Mouse (Mus musculus): ENCODE results near the gene Serinc3.
"Not testable (repeated sequence)": the region's sequence is repeated elsewhere in the genome, so short reads cannot be mapped to it uniquely, and the experiment has no call there.

Gene Serinc3

DNA sequence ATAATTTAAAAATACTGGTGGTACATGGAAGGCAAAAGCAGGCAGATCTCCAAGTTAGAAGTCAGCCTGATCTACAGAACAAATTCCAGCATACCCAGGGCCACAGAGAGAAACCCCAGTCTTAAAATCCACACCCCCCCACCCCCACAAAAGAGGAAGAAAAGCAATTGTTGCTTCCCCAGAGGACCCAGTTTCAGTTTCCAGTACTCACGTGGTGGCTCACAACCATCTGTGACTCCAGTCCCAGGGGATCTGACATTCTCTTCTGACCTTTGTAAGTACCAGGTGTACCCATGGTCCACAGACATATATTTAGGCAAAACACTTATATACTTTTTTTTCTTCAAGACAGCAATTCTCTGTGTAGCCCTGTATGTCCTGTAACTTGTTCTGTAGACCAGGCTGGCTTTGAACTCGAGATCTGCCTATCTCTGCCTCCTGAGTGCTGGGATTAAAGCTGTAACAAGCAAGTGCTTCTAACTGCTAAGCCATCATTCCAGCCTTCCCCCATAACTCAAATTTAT, 17.8 kb upstream of the Serinc3 start:
- in situ Hi-C loops (cut with MboI, MseI): no loop called here

DNA sequence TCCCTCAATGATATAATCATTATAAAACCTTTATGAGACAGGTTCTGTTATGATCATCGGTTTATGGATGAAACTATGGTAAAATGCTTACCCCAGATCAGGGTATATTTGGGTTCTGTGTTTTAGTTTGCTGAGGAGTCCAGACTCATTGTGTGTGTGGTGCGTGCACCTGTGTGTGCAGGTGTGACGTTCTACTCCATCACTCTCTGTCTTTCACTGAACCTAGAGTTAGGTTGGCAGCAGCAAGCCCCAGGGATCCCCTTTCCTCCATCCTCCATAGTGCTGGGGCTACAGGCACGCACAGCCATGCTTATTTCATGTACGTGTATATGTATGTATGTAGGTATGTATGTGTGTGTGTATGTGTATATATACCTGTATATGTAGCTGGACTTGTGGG, 17.1 kb upstream of the Serinc3 start:
- in situ Hi-C loops (cut with MboI, MseI): no loop called here

DNA sequence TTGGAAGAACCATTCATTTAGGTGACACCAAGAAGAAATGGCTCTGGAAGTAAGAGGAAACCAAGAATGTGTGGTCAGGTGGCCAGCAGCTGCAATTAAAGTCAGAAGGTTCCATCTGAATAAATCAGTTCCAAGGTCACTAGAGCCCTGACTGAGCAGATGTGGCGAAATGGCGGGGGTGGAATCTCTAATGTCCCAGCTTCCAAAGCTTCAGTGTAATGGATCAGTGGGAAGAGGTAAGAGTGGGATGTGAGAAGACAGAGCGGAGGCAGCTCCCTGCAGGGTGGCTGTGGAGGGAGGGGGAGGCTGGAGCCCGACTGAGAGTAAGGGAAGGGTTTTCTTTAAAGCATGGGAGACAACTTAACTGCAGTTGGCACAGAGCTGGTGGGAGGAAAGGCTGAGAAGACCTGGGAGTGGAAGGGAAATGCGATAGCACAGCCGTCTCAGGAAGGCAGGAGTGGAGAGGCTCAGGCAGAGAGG, 16.5 kb upstream of the Serinc3 start:
- in situ Hi-C loops (cut with MboI, MseI): no loop called here

DNA sequence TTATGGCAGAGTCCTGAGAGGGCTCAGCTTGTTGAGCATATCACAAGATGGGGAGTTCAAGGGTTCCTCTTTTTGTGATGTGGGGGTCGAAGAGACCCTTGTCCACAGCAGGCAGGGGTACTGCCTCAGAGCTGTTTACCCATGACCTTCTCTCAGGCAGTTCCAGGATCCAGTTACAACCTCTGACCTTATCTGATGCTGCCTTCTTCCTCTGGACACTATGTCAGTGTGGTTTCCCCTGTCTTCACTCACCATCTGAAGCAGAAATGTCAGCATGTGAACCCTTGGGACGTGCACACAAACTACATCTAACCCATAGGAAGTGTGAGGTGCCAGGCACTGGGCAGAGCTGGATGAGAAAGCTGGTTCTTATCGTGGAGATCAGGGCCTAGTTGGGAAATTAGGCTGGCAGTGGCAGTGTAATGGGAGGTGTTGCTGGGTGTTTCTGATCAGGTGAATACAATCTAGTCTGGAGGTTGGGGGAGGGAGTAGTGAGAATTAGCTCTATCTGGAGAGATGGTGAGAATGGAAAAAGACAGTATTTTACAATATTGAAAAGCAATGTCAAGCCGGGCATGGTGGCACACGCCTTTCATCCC, 15.3 kb upstream of the Serinc3 start:
- in situ Hi-C loops (cut with MboI, MseI): no loop called here

DNA sequence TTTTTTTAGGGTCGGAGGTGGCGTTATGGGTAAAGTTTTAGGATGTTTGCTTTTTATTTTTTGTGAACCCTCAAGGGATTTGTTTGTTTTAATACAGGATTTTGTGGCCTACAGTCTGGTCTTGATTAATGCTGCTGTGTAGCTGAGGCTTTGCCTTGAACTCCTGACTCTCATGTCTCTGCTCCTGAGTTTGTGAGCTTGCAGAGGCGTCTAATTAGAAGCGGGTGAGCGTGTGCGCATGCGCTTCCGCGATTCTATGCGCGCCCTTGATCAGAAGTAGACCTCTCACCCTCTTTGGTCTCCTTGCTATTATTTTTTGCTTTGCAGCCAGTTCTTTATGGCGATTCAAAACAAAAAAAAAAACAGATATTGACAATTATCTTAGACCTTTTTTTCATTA, 14.5 kb upstream of the Serinc3 start:
- in situ Hi-C loops (cut with MboI, MseI): no loop called here

DNA sequence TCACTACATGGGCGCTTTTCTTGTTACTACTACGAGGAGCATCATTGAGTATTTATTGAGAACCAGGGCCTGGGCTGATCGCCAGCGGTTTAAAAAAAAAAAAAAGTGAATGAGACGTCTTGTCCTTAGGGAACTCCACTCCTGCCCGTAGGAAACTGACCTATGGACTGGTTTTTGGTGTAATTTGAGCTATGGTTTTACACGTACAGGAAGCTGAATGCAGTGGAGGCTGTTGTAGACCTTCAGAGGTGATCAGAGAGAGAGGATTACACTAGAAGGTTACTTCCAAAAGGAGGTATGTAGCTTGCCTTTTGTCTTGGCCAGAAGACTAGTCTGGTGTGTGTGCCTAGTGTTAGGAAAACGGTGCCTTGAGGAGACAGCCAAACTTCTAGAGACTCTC, 14.0 kb upstream of the Serinc3 start:
- in situ Hi-C loops (cut with MboI, MseI): no loop called here

DNA sequence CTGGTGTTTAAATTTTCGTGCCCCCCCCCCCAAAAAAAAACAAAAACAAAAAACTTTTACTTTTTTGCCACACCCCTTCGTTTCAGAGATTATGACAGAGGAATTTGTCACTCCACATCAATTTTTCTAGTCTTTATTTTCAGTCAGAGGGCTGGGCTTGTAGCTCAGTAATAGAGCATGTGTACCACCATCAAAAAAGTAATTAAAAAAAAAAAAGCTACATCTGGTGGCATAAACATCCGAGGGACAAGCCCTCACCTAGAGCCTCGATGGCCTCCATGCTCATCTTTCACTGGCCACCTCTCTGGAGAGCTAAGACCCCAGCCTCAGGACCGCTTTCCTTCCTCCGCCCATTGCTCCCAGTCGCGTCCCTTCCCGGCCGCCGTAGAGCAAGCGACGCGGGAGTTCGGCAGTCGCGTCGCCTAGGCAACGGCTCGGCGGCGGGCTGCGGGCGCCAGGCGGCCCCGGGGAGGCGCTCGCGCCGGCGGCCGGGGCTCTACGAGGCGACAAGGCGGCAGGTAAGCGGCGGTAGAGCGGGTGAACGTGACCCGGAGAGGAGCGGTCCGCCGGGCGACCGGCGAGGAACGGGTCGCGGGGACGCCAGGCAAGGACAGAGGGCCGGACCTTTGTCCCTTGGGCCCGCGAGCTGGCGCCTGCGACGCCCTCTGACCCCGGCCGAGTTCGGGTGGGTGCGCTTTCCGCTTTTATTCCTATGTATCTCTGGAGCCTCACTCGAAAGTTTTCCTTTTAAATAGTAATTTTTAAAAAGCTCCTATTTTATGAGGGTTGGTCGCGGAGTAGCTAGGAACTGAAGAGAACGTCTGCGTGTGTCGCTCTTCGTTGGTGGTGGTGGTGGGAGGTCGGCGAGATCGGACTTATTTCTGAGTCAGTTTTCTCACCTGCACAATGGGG, 13.3 kb upstream of the Serinc3 start, which contains the start of gene Pkig:
TSS of gene Pkig (plus strand) at position 412 of the 912 bp plus-strand sequence.
- in situ Hi-C loops (cut with MboI, MseI): no loop called here

DNA sequence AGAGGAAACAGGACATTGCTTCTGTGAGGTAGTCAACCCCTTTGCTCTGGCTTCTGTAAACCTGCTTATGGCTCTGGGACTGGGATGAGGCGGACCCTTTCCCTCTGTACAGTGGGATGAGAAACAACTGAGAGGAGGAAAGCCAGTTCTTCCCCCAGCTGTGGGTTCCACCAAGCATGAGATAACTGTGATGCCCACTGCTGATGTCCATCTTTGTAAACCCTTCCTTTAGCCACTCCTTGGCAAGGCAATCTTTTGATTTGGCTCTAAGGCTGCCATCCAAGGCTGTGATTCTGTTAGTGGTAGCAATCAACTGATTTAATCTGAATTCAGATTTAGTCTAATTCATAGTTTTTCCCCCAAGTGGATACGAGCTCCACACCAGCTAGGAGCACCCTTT, 12.6 kb upstream of the Serinc3 start:
- in situ Hi-C loops (cut with MboI, MseI): no loop called here

DNA sequence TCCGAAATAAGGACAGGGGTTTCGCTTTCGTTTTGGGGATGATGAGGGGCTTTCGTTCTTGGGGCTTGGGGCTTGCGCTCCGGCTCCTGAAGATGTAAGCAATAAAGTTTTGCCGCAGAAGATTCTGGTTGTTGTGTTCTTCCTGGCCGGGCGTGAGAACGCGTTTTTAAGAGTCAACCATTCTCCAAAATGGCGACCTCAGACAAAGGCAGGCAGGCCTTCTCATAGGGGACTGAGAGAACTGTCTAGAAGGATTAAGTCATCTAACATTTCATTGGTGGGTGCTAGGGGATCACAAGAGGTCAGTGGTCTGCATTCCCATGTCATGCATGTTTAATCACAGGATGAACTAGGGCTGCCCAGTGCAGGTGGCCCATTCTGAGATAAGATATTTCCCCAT, 10.8 kb upstream of the Serinc3 start:
- in situ Hi-C loops (cut with MboI, MseI): not testable (repeated sequence)

DNA sequence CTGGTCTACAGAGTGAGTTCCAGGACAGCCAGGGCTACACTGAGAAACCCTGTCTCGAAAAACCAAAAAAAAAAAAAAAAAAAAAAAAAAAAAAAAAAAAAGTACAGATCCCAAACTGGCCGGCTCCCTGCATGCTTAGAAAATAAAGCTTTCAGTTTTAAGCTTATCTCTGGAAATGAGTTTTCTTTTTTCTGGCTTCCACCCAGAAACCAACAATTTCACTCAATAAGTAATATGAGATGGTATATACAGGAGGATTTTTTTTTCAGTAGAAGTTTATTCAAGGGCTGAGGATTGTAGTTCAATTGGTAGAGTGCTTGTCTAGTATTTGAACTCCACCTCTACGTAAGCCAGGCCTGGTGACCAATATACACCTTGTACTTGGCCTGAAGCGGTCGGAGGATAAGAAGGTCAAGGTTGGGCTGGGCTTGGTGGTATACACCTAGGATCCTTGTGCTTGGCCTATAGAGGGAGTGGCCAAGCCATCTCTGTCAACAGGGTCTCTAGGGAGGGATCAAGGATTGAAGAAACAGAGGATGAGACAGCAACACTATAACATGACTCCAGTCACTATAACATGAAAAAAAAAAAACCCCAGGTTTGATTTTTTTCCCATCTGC, 1.6 kb upstream of the Serinc3 start:
- in situ Hi-C loops (cut with MboI, MseI): no loop called here

DNA sequence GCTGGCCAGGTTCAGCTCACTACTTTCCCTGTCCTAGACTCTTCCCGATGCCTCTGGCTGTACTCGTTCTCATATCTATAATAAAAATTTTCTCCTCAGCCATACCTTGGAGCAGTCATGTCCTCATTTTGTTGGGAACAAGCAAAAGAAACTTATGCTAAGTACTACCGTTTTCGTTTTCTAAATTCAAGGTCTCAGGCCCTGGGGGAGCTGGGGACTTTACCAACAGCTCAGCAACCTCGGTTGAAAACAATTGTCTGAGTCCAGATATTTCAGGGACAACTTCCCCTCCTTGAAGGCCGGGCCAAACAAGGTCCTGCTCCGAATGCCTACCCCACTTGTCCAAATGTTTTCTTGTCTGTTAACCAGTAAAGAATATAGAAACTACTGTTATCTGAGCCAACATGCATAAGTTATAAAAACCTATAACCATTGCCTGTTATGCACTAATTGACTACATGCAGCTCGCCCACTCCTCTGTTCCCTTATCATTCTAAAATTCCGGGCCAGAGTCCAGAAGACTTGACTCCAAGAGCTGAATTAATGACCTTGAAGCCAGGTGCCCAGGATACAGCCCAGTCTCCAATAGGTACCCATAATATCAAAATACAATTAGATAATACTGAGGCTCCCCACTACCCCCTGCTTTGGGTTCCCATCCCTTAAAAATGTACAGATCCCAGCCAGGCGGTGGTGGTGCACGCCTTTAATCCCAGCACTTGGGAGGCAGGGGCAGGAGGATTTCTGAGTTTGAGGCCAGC, 949 bp upstream of the Serinc3 start:
- in situ Hi-C loops (cut with MboI, MseI): no loop called here

DNA sequence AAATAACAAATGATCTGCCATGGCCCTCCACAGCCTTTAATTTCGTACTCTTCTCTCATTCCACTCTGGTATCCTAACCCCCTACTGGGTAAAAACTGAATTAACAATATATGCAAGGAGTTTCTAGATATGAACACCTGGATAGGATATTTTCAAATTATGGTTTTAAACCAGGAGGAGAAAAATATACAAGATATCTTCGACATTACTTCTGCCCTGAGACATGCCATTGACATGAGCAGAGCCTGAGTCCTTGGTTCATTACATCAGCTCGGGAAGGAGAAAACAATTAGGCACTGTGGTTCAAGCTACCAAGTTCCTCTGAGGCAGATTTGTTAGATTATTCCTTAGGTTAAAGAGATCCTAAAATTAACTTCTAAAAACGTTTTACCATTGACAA, 884 bp downstream of the Serinc3 start:
- in situ Hi-C loops (cut with MboI, MseI): loop anchor here in 1 of 2 experiments (5.0 kb wide), 1 partner anchor 42 kb away; the partner anchor contains the start of gene Ttpal

DNA sequence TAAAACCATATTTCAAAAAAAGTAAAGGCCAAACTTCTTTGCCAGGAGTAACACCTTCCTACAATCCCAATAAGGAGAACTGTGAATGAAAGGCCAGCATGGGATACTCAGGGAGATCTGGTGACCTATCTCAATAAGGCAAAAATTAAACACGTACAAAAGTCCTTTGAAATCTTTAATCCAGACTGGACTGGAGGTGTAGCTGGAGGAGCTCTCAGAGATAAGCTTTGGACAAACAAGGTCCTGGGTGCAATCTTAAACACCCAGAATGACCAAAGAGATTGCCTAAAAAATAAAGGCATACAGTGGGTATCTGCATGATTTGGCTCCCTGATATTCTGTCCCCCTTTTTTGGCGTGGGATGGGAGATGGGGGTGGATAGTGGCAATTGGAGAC, 1.4 kb downstream of the Serinc3 start:
- in situ Hi-C loops (cut with MboI, MseI): loop anchor here in 1 of 2 experiments (5.0 kb wide), 1 partner anchor 41 kb away; the partner anchor contains the start of gene Ttpal

DNA sequence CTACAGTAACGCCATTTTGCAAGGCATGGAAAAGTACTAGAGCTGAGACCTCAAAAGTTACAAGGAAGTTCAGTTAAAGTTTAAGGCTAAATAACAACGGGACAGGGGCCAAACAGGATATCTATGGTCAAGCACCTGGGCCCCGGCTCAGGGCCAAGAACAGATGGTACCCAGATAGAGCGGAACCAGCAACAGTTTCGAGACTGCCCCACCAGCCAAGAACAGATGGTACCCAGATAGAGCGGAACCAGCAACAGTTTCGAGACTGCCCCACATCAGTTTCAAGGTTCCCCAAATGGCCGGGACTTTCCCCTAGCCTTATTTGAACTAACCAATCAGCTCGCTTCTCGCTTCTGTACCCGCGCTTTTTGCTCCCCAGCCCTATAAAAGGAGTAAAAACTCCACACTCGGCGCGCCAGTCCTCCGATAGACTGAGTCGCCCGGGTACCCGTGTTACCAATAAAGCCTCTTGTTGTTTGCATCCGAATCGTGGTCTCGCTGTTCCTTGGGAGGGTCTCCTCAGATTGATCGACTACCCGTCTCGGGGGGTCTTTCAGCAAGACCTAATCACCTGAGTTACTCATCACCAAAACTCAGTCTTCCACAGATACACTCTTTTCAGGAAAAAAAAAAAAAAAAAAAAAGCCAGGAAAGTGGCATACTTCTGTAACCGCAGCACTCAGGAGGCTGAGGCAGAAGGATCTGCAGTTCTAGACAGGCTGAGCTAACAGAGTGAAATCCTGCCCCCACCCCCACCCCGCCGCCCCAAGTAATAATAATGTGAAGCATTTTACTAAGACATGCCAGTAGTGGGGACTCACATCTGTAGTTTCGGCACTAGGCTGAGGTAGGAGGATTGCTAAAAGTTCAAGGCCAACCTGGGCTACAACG, 2.0 kb downstream of the Serinc3 start:
- in situ Hi-C loops (cut with MboI, MseI): loop anchor here in 1 of 2 experiments (5.0 kb wide), 1 partner anchor 41 kb away; the partner anchor contains the start of gene Ttpal

DNA sequence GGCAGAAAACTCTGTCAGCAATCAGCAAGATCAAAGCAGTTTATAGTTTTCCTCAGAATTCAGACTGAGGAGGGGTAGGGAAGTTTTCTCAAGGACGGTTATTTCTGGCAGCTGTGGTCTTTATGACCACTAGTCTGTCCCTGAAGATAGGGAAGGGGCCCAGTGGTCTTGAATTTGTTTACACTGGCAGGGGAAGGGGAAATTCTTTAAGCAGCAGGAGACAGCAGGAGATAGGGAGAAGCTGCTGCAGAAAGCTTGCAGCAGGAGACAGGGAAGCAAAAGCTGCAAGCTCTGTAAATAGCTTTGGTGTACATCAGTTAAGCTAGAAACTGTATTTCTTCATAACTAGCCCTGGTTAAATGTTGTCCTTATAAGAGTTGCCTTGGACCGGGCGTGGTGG, 3.2 kb downstream of the Serinc3 start:
- in situ Hi-C loops (cut with MboI, MseI): loop anchor here in 1 of 2 experiments (5.0 kb wide), 1 partner anchor 39 kb away; the partner anchor contains the start of gene Ttpal

DNA sequence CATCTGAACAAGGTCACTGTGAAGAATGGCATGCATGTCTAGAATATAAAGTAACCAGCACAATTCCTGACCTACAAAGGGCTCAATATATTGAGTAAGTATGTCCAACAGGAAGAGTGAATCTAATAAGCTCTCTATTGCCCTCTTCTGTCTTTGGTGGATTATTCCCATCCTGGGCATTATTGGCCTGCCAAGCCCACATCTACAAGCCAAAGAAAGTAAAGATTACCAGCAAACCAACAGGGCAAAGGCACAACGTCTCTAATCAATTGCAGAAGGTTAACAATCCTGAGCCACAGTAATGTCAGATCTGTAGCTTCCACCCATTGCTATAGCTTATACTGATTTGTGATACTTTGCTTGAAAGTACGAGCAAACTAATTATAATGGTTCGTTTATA, 4.4 kb downstream of the Serinc3 start:
- in situ Hi-C loops (cut with MboI, MseI): loop anchor here in 1 of 2 experiments (5.0 kb wide), 1 partner anchor 38 kb away; the partner anchor contains the start of gene Ttpal

DNA sequence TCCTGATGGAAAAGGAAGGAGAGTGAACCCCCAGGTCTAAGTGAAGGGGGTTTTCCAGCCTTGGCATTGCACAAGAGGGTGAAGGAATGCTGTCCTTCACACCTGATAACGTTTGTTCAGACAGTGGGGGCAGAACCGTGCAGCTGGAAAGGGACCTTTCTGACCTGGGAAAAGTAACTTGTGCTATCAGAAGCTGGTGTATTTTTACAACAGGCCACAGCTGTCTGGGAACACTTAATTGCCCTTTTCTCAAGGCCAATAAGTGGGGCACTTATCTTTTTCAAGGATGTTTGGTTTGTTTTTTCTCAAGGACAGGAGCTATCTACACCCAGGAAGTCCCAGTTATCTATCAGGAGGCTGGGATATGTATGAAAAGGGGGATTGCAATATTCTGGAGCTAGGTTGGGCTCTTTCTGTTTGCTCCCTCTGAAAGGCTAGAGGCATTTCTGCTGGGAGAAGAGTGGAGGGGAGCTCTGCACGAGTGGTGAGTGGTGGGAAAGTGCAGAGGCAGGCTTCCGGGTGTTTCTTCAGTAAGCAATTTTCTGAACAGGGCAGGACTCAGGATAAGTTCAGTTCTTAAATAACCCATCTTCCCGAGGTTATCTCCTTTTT, 7.2 kb downstream of the Serinc3 start:
- in situ Hi-C loops (cut with MboI, MseI): no loop called here

DNA sequence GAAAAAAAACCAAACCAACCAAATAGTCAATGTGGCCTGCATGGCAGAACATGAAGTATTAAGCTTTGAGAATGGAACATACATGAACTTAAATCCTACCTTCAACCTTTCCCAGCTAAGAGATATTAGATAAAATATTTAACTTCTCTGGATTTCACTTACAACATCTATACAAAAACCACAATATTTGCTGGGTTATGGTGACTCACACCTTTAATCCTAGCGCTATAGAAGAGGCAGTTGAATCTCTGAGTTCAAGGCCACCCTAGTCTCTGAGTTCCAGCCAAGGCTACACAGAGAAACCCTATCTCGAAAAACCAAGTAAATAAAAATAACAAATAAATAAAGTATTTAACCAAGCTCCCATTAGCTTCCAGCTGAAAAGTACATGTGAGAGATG, 8.9 kb downstream of the Serinc3 start:
- in situ Hi-C loops (cut with MboI, MseI): no loop called here

DNA sequence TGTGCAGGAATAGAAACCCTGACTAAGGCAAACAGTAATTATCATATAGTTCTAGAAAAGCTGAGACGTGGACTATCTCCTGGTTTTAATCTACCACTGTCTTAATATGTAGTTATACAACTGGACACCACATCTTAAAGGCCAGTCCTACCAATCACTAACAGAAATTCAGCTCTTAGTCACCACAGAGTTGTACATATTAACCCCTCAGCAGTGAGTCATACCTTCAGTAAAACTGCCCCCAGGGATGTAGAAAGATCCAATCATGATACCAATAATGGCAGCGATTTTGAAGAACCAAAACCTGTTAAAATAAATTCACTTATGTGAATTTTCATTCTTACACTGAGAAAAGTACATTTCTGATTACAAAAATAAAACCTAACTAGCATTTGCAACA, 10.7 kb downstream of the Serinc3 start:
- in situ Hi-C loops (cut with MboI, MseI): no loop called here

DNA sequence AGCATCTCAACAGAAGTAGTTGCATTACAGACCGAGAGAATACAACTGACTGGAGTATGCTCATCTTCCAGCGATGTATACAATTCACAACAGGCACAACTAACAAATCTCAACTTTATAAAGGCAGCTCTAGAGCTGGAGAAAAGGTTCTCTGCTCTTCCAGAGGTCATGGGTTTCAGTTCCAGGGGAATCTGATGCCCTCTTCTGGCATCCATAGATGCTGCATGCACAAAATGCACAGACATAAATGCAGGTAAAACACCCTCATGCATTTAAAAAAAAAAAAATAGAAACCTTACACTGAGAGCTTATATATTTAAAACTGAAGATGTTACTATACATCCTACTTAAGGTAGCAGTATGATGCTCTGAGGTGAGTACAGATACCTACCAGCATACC, 13.2 kb downstream of the Serinc3 start:
- in situ Hi-C loops (cut with MboI, MseI): no loop called here
